In the genomic region with DNA sequence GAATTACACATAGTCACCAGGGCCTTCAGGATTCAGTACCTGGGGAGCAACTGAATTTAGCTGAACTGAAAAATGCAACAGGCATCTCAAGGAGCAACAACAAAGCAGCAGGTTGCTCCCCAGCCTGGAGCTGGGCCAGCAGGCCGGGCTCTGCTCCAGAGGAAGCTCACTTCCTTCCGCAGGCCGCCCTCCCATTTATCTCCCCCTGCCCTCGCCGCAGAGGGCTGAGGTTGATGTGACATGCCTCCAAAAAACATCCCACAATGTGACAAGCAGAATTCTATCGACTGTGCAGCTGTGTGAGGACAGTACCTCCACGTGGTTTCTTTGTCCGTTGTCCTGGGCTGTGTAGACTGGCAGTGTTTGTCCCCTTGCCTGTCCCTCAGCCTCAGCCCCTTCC, we compare ENCODE assay signal across 8 mouse cellular contexts. TPM values are rescaled to one million over a fixed set of nuclear protein-coding genes. Genes with fewer than 3 reads are reported as not detected.
DNase-seq lines count a peak whose midpoint lies in the region; ATAC-seq lines count a peak whose summit lies in the region.

No protein-coding gene starts in this region.

- H3K4me1 ChIP-seq in embryonic facial prominence, embryonic 13.5 days, result peaks cover 18% of the 10 kb centered on the region

- no peaks in the 10 kb centered on the region for H3K27me3 ChIP-seq in embryonic facial prominence, embryonic 13.5 days

- H3K27ac ChIP-seq in embryonic facial prominence, embryonic 13.5 days, result peak overlapping the region; percentile 18

- peak; percentile 37 for ATAC-seq in activated CD4-positive, CD25-positive, alpha-beta regulatory T cell, adult 4 months
- ATAC-seq in embryonic facial prominence, embryonic 13.5 days (ENCODE audit: insufficient number of reproducible peaks, insufficient read depth, low FRiP score, low TSS enrichment, low read depth), result 0 out of 2 replicates have a peak, but pooled peaks have one; percentile 43

- no peak overlapping the region for H3K4me3 ChIP-seq in embryonic facial prominence, embryonic 13.5 days

- 0 out of 2 replicates have a peak overlapping the region, but pooled peaks have one; percentile 27 for H3K9ac ChIP-seq in embryonic facial prominence, embryonic 13.5 days

- no peak overlapping the region for H3K4me2 ChIP-seq in embryonic facial prominence, embryonic 13.5 days

- peaks cover 5% of the 10 kb centered on the region for H3K36me3 ChIP-seq in embryonic facial prominence, embryonic 13.5 days

- H3K9me3 ChIP-seq in embryonic facial prominence, embryonic 13.5 days, result no peaks in the 10 kb centered on the region

- DNase-seq in embryo, embryonic 11 days, result peak; percentile 24
- no peak for DNase-seq in embryo, embryonic 10 days (ENCODE audit: low spot score)
- DNase-seq in heart, postnatal 25 days (ENCODE audit: low spot score), result peak; percentile 44
- DNase-seq in kidney, postnatal 36 days, result peak; percentile 86 to 93
- DNase-seq in lung, postnatal 4 days, result peak; percentile 84 to 91
- peak; percentile 68 for DNase-seq in thymus, postnatal 0 days (ENCODE audit: low spot score)

- intact Hi-C loops in heart, postnatal 25 days (cut with DNase I), result loop anchor here (2.0 kb wide), 1 partner anchor 37 kb away; no protein-coding TSS in a partner anchor

- 55% methylated on average over 8 of the region's 8 CpGs for WGBS in embryonic facial prominence, embryonic 13.5 days

RNA-seq across cellular contexts. Expression of gene Snx9, which starts 44.3 kb away (rescaled TPM):
- polyA plus RNA-seq in activated CD4-positive, CD25-positive, alpha-beta regulatory T cell, adult 4 months (2017; shearing (Covaris generic)), result 1 to 10 TPM; 4.8 to 7.7 TPM
- polyA plus RNA-seq in embryonic facial prominence, embryonic 13.5 days (2015; fragmentation: Nextera tagmentation; extraction: Ambion mirVana), result 22.9 and 23.4 TPM in 2 replicates
- total RNA-seq in heart, postnatal 25 days (2021), result 10 to 100 TPM; 30.9 to 33.2 TPM
- 15.4 and 15.9 TPM in 2 replicates for polyA plus RNA-seq in thymus, postnatal 0 days (2015; fragmentation: Nextera tagmentation; extraction: Ambion mirVana)

RNA-seq across cellular contexts. Expression of gene Synj2, which starts 55.6 kb away (rescaled TPM):
- 10 to 100 TPM; 12.6 to 13.3 TPM for polyA plus RNA-seq in activated CD4-positive, CD25-positive, alpha-beta regulatory T cell, adult 4 months (2017; shearing (Covaris generic))
- 2.5 and 2.9 TPM in 2 replicates for polyA plus RNA-seq in embryonic facial prominence, embryonic 13.5 days (2015; fragmentation: Nextera tagmentation; extraction: Ambion mirVana)
- total RNA-seq in heart, postnatal 25 days (2021), result 10 to 100 TPM; 41.6 to 48.5 TPM
- 4.2 and 4.5 TPM in 2 replicates for polyA plus RNA-seq in thymus, postnatal 0 days (2015; fragmentation: Nextera tagmentation; extraction: Ambion mirVana)
